Mouse (Mus musculus) hindbrain, postnatal 0 days (tissue): ENCODE results near the gene Igf1. TPM values are rescaled to one million over a fixed set of nuclear protein-coding genes. Genes with fewer than 3 reads are reported as not detected.

ENCODE experiments used
- ATAC-seq: fragments of 200-750 bp; cut with Nextera tagmentation; 2 replicates; pipeline ENCODE4 v1.8.0; 2017; ENCODE audit warnings: mild to moderate bottlenecking, moderate TSS enrichment, moderate library complexity
- DNase-seq: peaks from one replicate; pipeline ENCODE4 v3.0.0-alpha.2; 2015; ENCODE audit warnings: low spot score
- H3K27ac ChIP-seq: fragments of 300-500 bp; sonication (generic); 2 replicates; pipeline ENCODE4 v1.5.1; 2014; ENCODE audit warnings: mild to moderate bottlenecking
- H3K27me3 ChIP-seq: fragments of 300-500 bp; sonication (generic); 2 replicates; pipeline ENCODE4 v1.6.1; 2014; ENCODE audit warnings: low read length, mixed read lengths; ENCODE audit not compliant: insufficient read depth
- H3K36me3 ChIP-seq: fragments of 300-500 bp; sonication (generic); 2 replicates; pipeline ENCODE4 v1.6.1; 2014; ENCODE audit warnings: low read length, mixed read lengths; ENCODE audit not compliant: insufficient read depth
- H3K4me1 ChIP-seq: fragments of 300-500 bp; sonication (generic); 2 replicates; pipeline ENCODE4 v1.6.1; 2014; ENCODE audit warnings: antibody characterized with exemption, low read length, mixed read lengths; ENCODE audit not compliant: insufficient read depth
- H3K4me2 ChIP-seq: fragments of 300-500 bp; sonication (generic); 2 replicates; pipeline ENCODE4 v1.6.1; 2014; ENCODE audit warnings: low read depth, mild to moderate bottlenecking, low read length, moderate library complexity, mixed read lengths
- H3K4me3 ChIP-seq: fragments of 300-500 bp; sonication (generic); 2 replicates; pipeline ENCODE4 v1.5.1; 2014; ENCODE audit warnings: low read length
- H3K9ac ChIP-seq: fragments of 300-500 bp; sonication (generic); replicated peaks from 2 replicates; pipeline ENCODE4 v1.6.1; 2014; ENCODE audit warnings: mild to moderate bottlenecking, low read length, moderate library complexity, mixed read lengths
- H3K9me3 ChIP-seq: fragments of 300-500 bp; sonication (generic); 2 replicates; pipeline ENCODE4 v1.6.1; 2016; ENCODE audit warnings: low read length, mixed read lengths
- CTCF ChIP-seq: IDR thresholded peaks from 2 replicates; pipeline ENCODE4 v1.5.1; 2016; ENCODE audit warnings: antibody characterized with exemption, control low read depth, low read depth
- WGBS: fragments of 180-500 bp; shearing (Covaris S2); extraction: QIAGEN DNeasy Blood & Tissue Kit; methylation state at CpG from one replicate; pipeline ENCODE4 v1.1.7; 2014; 5-methylcytosine and 5-hydroxymethylcytosine counted together
- polyA plus RNA-seq: library from polyadenylated mRNA; unstranded; fragments of >200 nt; fragmentation: Nextera tagmentation; extraction: Ambion mirVana; gene quantifications from 2 replicates; pipeline ENCODE4 v1.2.1, GENCODE M21; 2015
- total RNA-seq: library from RNA; depleted of rRNA; stranded (reverse); fragments of >200 nt; gene quantifications from 2 replicates; pipeline ENCODE4 v1.2.3, GENCODE M21; 2014; rRNA removed

Gene Igf1
- 9.1 and 11.4 TPM in 2 replicates for total RNA-seq
- 13.1 and 14.6 TPM in 2 replicates for polyA plus RNA-seq

GRCm38 (mm10) chr10:87858013-87858806 lies at the start of gene Igf1:
Igf1 (plus strand) TSS chr10:87858265.
- peak; percentile 48; the same call in 1 of the 2 replicates for ATAC-seq
- peak within 1 kb of the TSS; percentile 40 for H3K4me3 ChIP-seq

GRCm38 (mm10) chr10:87812157-87813072 lies 45.6 kb upstream of the Igf1 start:
- no peak overlapping the region for H3K9ac ChIP-seq
- 29% methylated on average over 8 of the region's 8 CpGs for WGBS
- ATAC-seq (peak; percentile 84), DNase-seq (peak; percentile 11)
- H3K36me3 ChIP-seq = no peaks in the 10 kb centered on the region
- no peak overlapping the region for H3K4me3 ChIP-seq
- H3K9me3 ChIP-seq = no peaks in the 10 kb centered on the region
- H3K4me2 ChIP-seq = peak overlapping the region; percentile 34; the same call in 1 of the 2 replicates
- no peaks in the 10 kb centered on the region for H3K27me3 ChIP-seq
- 0 out of 2 replicates have a peak, but pooled peaks cover 6% of the 10 kb centered on the region for H3K4me1 ChIP-seq
- no peak for TF ChIP-seq CTCF
- no peak overlapping the region for H3K27ac ChIP-seq

More at GRCm38 (mm10) chr10:87858013-87858806, at the start of gene Igf1:
- H3K27me3 ChIP-seq = no peaks in the 10 kb centered on the region
- no peaks in the 10 kb centered on the region for H3K36me3 ChIP-seq
- H3K4me1 ChIP-seq = peaks cover 7% of the 10 kb centered on the region
- 40% methylated on average over 5 of the region's 5 CpGs for WGBS
- H3K27ac ChIP-seq = no peak within 1 kb of the TSS; the same call in 1 of the 2 replicates
- no peaks in the 10 kb centered on the region for H3K9me3 ChIP-seq
- no peak for TF ChIP-seq CTCF
- H3K9ac ChIP-seq = no peak within 1 kb of the TSS
- DNase-seq = no peak
- peak within 1 kb of the TSS; percentile 77 for H3K4me2 ChIP-seq

GRCm38 (mm10) chr10:87813073-87813590 lies 44.9 kb upstream of the Igf1 start:
- 5% methylated on average over 3 of the region's 3 CpGs for WGBS
- H3K9ac ChIP-seq = no peak overlapping the region
- TF ChIP-seq CTCF = no peak
- H3K4me3 ChIP-seq = no peak overlapping the region
- H3K27me3 ChIP-seq = no peaks in the 10 kb centered on the region
- 0 out of 2 replicates have a peak overlapping the region, but pooled peaks have one; percentile 34 for H3K4me2 ChIP-seq
- ATAC-seq (peak; percentile 66), DNase-seq (peak; percentile 59)
- no peak overlapping the region for H3K27ac ChIP-seq
- H3K4me1 ChIP-seq = 0 out of 2 replicates have a peak, but pooled peaks cover 6% of the 10 kb centered on the region
- H3K36me3 ChIP-seq = no peaks in the 10 kb centered on the region
- H3K9me3 ChIP-seq = no peaks in the 10 kb centered on the region

- no peaks in the 10 kb centered on the region for H3K36me3 ChIP-seq
- H3K4me3 ChIP-seq = no peak overlapping the region
- DNase-seq = no peak
Observed at GRCm38 (mm10) chr10:87816861-87817260, 41.2 kb upstream of the Igf1 start.

GRCm38 (mm10) chr10:87817786-87818185 lies 40.3 kb upstream of the Igf1 start:
- Histone ChIP-seq H3K9me3 (no peaks in the 10 kb centered on the region), H3K4me1 (0 out of 2 replicates have a peak, but pooled peaks cover under 1% of the 10 kb centered on the region), H3K4me3 (no peak overlapping the region), H3K27ac (no peak overlapping the region), H3K27me3 (no peaks in the 10 kb centered on the region), H3K36me3 (no peaks in the 10 kb centered on the region), H3K4me2 (no peak overlapping the region), H3K9ac (no peak overlapping the region)
- ATAC-seq (no peak), DNase-seq (no peak)
- no peak for TF ChIP-seq CTCF
- 78% methylated on average over 7 of the region's 7 CpGs for WGBS

More at GRCm38 (mm10) chr10:87816861-87817260, 41.2 kb upstream of the Igf1 start:
- H3K27ac ChIP-seq = no peak overlapping the region
- H3K4me1 ChIP-seq = 0 out of 2 replicates have a peak, but pooled peaks cover 6% of the 10 kb centered on the region
- WGBS = 56% methylated on average over 4 of the region's 4 CpGs
- H3K27me3 ChIP-seq = no peaks in the 10 kb centered on the region
- ATAC-seq = no peak
- no peak for TF ChIP-seq CTCF
- H3K9me3 ChIP-seq = no peaks in the 10 kb centered on the region
- no peak overlapping the region for H3K9ac ChIP-seq
- H3K4me2 ChIP-seq = no peak overlapping the region

GRCm38 (mm10) chr10:87821906-87822305 lies 36.2 kb upstream of the Igf1 start:
- Histone ChIP-seq H3K4me2 (no peak overlapping the region), H3K9ac (no peak overlapping the region), H3K4me3 (no peak overlapping the region), H3K27me3 (no peaks in the 10 kb centered on the region), H3K4me1 (no peaks in the 10 kb centered on the region), H3K27ac (no peak overlapping the region), H3K9me3 (no peaks in the 10 kb centered on the region), H3K36me3 (no peaks in the 10 kb centered on the region)
- DNase-seq = no peak
- 77% methylated on average over 10 of the region's 10 CpGs for WGBS
- ATAC-seq = no peak
- TF ChIP-seq CTCF = no peak
